Mouse (Mus musculus) small intestine, adult 2 months (tissue): ENCODE results near the gene Mdh1b.

Experiments
- CTCF ChIP-seq: fragments of 200-500 bp; IDR thresholded peaks from 2 replicates; pipeline ENCODE4 v1.5.1; 2012; ENCODE audit warnings: low read depth, mild to moderate bottlenecking, control low read depth, inconsistent platforms, low read length, moderate library complexity, mixed read lengths; ENCODE audit not compliant: insufficient replicate concordance, insufficient read length; ENCODE audit errors: extremely low read depth
- POLR2A ChIP-seq: fragments of 200-500 bp; IDR thresholded peaks from 2 replicates; pipeline ENCODE4 v1.6.1; 2012; ENCODE audit warnings: low read depth, mild to moderate bottlenecking, control low read depth, inconsistent platforms, low read length, moderate library complexity

GRCm38 (mm10) chr1:63769167-63769566 is 39.0 kb upstream of the Mdh1b start, which contains the start of gene 4933402D24Rik:
- TF ChIP-seq POLR2A (no peak), CTCF (no peak)
